Mouse (Mus musculus): ENCODE data around the gene Ube2v1.

The Ube2v1 gene

DNA sequence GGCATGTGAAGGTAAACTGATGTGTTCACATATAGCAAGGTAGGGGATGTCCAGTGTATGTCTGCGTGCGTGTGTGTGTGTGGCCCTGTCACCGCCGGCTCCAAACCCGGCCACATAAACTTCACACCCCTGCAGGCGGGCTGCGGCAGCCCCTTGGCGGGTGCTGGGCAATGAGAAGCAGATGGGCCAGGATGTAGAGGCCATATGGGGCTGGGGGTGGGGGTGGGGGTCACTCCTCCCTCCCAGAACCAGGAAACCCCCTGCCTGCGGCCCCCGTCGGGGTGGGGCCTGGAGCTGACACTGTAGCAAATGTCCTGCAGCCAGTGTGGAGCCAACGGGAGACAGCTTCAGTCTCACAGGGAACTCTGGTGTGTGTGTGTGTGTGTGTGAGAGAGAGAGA lies 68.2 kb downstream of the Ube2v1 start:
- DNase-seq (ENCODE audit: extremely low read depth, low read depth), result no peak

DNA sequence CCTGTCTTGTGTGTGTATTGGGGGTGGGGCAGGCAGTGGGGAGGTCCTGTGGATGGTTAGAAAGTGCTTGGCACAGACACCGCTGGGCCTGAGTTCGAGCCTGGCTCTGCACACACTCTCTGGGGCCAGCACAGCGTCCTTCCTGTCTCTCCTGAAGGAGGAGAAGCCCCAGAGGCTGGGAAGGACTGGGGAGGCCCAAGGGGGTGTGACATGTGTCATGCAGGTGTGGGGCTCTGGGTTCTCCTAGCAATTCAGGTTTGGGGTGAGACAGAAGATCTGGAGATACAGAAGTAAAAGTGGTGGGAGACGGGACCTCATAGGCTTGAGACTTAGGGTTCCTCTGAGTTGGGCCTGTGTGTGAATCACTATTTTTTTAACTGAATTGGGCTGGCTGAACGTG lies 68.9 kb downstream of the Ube2v1 start:
- DNase-seq (ENCODE audit: extremely low read depth, low read depth), result no peak

DNA sequence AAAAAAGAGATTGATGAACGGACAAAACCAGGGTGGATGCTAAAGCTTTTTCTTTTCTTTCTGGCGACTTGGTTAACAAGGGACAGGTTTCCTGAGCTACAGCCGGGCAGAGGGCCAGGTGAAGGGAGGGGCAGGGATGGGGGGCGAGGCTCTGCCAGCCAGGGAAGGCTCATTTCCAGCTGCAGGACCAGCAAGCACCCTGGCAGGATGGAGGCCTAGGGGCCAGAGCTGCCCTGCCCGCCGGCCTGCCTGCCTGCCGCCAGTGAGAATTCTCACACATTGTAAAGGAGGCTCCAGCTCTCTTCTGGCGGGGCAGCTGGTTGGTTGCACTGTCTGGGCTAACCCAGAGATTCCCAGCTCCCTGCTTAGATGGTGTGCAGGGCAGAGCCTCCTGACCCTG lies 69.8 kb downstream of the Ube2v1 start:
- no peak for DNase-seq (ENCODE audit: extremely low read depth, low read depth)

DNA sequence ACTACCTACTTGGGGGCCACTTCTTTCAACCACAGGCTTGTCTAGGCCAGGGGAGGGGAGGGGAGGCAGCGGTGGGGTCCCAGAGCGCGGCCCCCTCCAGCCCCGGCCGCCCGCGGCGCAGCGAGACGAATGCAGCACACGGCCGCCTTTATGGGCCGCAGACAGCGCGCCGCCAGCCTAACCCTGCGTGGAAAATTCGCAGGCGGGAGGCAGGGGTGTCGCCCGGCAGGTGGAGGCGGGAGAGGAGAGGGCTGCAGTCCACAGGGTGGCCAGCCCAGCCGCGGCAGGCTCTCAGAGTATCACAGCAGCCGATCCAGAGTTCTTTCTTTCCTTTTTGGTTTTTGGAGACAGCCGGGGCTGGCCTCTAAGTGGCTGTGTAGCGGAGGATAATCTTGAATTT lies 72.5 kb downstream of the Ube2v1 start:
- no peak for DNase-seq (ENCODE audit: extremely low read depth, low read depth)

Measured in MEL-GATA-1-ER (cell line).